Mouse (Mus musculus): ENCODE results near the gene Eif3i. TPM values are rescaled to one million over a fixed set of nuclear protein-coding genes. Genes with fewer than 3 reads are reported as not detected.
A peak's percentile ranks its signal among the peaks of the same experiment; 100 is the strongest.

The Eif3i gene
- polyA plus RNA-seq, 1 experiment from 2014 or later, result 161 TPM

- DNase-seq (ENCODE audit: low spot score), result no peak
- H3K36me3 ChIP-seq (ENCODE audit: insufficient read depth, low read length), result peaks cover 19% of the 10 kb centered on the region
- no peak overlapping the region for H3K4me3 ChIP-seq (ENCODE audit: low read depth, low read length)
- no peak overlapping the region for H3K9ac ChIP-seq (replicated peaks; ENCODE audit: low read depth)
- H3K4me2 ChIP-seq (replicated peaks; ENCODE audit: low read depth, low read length), result no peak overlapping the region; the same call in 1 of the 2 replicates
- H3K4me1 ChIP-seq (ENCODE audit: insufficient read depth, low read depth, low read length), result peaks cover 24% of the 10 kb centered on the region
- TF ChIP-seq EP300 (IDR thresholded peaks at IDR 0.05) (no peak), CTCF (IDR thresholded peaks at IDR 0.05) (no peak)
- WGBS, result 50% methylated on average over 4 of the region's 4 CpGs
- no peaks in the 10 kb centered on the region for H3K27me3 ChIP-seq (replicated peaks; ENCODE audit: insufficient read depth, low read length)
- no peaks in the 10 kb centered on the region for H3K9me3 ChIP-seq (ENCODE audit: low read length)
- ATAC-seq, result no peak
- no peak overlapping the region for H3K27ac ChIP-seq (ENCODE audit: low read length)
Observed at GRCm38 (mm10) chr4:129625496-129625895, 25.0 kb upstream of the Eif3i start.

- peak; percentile 26 for ATAC-seq
- WGBS, result 6% methylated on average over 6 of the region's 6 CpGs
Observed at GRCm38 (mm10) chr4:129625029-129625370, 24.6 kb upstream of the Eif3i start.

GRCm38 (mm10) chr4:129624281-129625028, 24.0 kb upstream of the Eif3i start:
- Histone ChIP-seq H3K9ac (replicated peaks; ENCODE audit: low read depth) (peak overlapping the region; percentile 71; the same call in 1 of the 2 replicates), H3K9me3 (ENCODE audit: low read length) (no peaks in the 10 kb centered on the region), H3K27ac (ENCODE audit: low read length) (peak overlapping the region; percentile 92), H3K27me3 (replicated peaks; ENCODE audit: insufficient read depth, low read length) (no peaks in the 10 kb centered on the region), H3K36me3 (ENCODE audit: insufficient read depth, low read length) (peaks cover 16% of the 10 kb centered on the region), H3K4me2 (replicated peaks; ENCODE audit: low read depth, low read length) (peak overlapping the region; percentile 76), H3K4me1 (ENCODE audit: insufficient read depth, low read depth, low read length) (peaks cover 24% of the 10 kb centered on the region), H3K4me3 (ENCODE audit: low read depth, low read length) (peak overlapping the region; percentile 60)
- peak; percentile 97 for DNase-seq (ENCODE audit: low spot score)
- TF ChIP-seq CTCF (IDR thresholded peaks at IDR 0.05) (0 out of 2 replicates have a peak, but pooled peaks have one; percentile 9), EP300 (IDR thresholded peaks at IDR 0.05) (no peak)
- ATAC-seq, result peak; percentile 94
- 1% methylated on average over 18 of the region's 18 CpGs for WGBS

More at GRCm38 (mm10) chr4:129625029-129625370, 24.6 kb upstream of the Eif3i start:
- Histone ChIP-seq H3K27ac (ENCODE audit: low read length) (peak overlapping the region; percentile 92), H3K36me3 (ENCODE audit: insufficient read depth, low read length) (peaks cover 19% of the 10 kb centered on the region), H3K4me1 (ENCODE audit: insufficient read depth, low read depth, low read length) (peaks cover 24% of the 10 kb centered on the region), H3K4me3 (ENCODE audit: low read depth, low read length) (peak overlapping the region; percentile 60), H3K9ac (replicated peaks; ENCODE audit: low read depth) (no peak overlapping the region; the same call in 1 of the 2 replicates), H3K27me3 (replicated peaks; ENCODE audit: insufficient read depth, low read length) (no peaks in the 10 kb centered on the region), H3K4me2 (replicated peaks; ENCODE audit: low read depth, low read length) (peak overlapping the region; percentile 76), H3K9me3 (ENCODE audit: low read length) (no peaks in the 10 kb centered on the region)
- TF ChIP-seq EP300 (IDR thresholded peaks at IDR 0.05), result no peak
- no peak for TF ChIP-seq CTCF (IDR thresholded peaks at IDR 0.05)
- peak; percentile 67 for DNase-seq (ENCODE audit: low spot score)

GRCm38 (mm10) chr4:129623681-129624091, 23.2 kb upstream of the Eif3i start, which contains the start of gene Ccdc28b:
Ccdc28b (minus strand) TSS chr4:129623947.
- TF ChIP-seq CTCF (IDR thresholded peaks at IDR 0.05) (no peak), EP300 (IDR thresholded peaks at IDR 0.05) (no peak)
- Histone ChIP-seq H3K27ac (ENCODE audit: low read length) (peak within 1 kb of the TSS; percentile 92), H3K4me2 (replicated peaks; ENCODE audit: low read depth, low read length) (peak within 1 kb of the TSS; percentile 76), H3K9me3 (ENCODE audit: low read length) (no peaks in the 10 kb centered on the region), H3K4me1 (ENCODE audit: insufficient read depth, low read depth, low read length) (peaks cover 24% of the 10 kb centered on the region), H3K4me3 (ENCODE audit: low read depth, low read length) (peak within 1 kb of the TSS; percentile 60), H3K27me3 (replicated peaks; ENCODE audit: insufficient read depth, low read length) (no peaks in the 10 kb centered on the region), H3K9ac (replicated peaks; ENCODE audit: low read depth) (peak within 1 kb of the TSS; percentile 71), H3K36me3 (ENCODE audit: insufficient read depth, low read length) (peaks cover 8% of the 10 kb centered on the region)
- DNase-seq (ENCODE audit: low spot score) (peak; percentile 82), ATAC-seq (peak; percentile 36)
- under 1% methylated on average over 10 of the region's 10 CpGs for WGBS

- H3K36me3 ChIP-seq (ENCODE audit: insufficient read depth, low read length), result peaks cover 5% of the 10 kb centered on the region; the same call in 1 of the 2 replicates
- peak overlapping the region; percentile 71 for H3K9ac ChIP-seq (replicated peaks; ENCODE audit: low read depth)
- DNase-seq (ENCODE audit: low spot score), result no peak
- H3K27ac ChIP-seq (ENCODE audit: low read length), result peak overlapping the region; percentile 92
- no peaks in the 10 kb centered on the region for H3K9me3 ChIP-seq (ENCODE audit: low read length)
- H3K4me3 ChIP-seq (ENCODE audit: low read depth, low read length), result peak overlapping the region; percentile 60
- peak overlapping the region; percentile 76 for H3K4me2 ChIP-seq (replicated peaks; ENCODE audit: low read depth, low read length)
- WGBS, result 21% methylated on average over 8 of the region's 8 CpGs
- no peak for ATAC-seq
- TF ChIP-seq EP300 (IDR thresholded peaks at IDR 0.05) (no peak), CTCF (IDR thresholded peaks at IDR 0.05) (no peak)
- no peaks in the 10 kb centered on the region for H3K27me3 ChIP-seq (replicated peaks; ENCODE audit: insufficient read depth, low read length)
- H3K4me1 ChIP-seq (ENCODE audit: insufficient read depth, low read depth, low read length), result peaks cover 24% of the 10 kb centered on the region
Observed at GRCm38 (mm10) chr4:129622803-129623535, 22.5 kb upstream of the Eif3i start.

Data from lung, postnatal 0 days (tissue).